Comparison of ENCODE assay signal across 16 mouse cellular contexts in the genomic region with DNA sequence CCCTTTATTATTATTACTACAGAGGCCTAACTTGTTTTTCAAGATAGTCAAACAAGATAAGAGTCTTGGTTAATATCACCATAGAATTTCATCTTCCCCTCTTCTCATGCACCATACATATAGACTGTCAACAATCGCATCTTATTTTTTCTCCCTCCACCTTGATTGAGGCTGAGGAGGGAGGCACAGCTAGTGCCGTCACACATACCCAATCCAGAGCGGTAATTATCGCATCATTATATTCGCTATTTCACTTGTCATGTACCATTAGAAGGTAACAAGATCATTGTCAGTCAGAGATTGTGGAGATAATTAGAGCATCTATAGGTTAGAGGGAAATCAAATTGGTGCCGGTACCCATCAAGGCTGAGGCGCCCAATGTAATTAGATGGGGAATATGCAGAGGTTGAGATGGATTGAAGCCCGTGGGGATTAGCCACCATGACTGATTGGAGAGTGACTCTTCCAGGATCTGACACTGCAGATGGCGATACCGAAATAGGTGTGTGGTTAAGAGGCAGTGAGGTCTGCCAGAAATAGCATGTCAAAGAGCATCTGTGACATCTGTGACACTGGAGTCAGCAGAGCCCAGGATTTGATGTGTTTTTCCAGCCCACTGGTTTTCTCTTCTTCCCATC.
DNase-seq lines count a peak whose midpoint lies in the region; ATAC-seq and TF ChIP-seq lines count a peak whose summit lies in the region.
"Had no signal": no experiment of that assay in that cellular context is flagged by ENCODE, and none has a peak within 500 bp of the region (broad histone marks: within the 10 kb centered on the region; RNA-seq: fewer than 3 reads in every experiment).

No protein-coding gene starts in this region.

- H3K9ac ChIP-seq in midbrain, embryonic 12.5 days (replicated peaks) = no peak overlapping the region
- H3K9ac ChIP-seq in forebrain, embryonic 15.5 days (replicated peaks) = no peak overlapping the region
- no peak overlapping the region for H3K9ac ChIP-seq in midbrain, embryonic 15.5 days
- H3K9ac ChIP-seq in liver, postnatal 0 days (replicated peaks) = no peak overlapping the region
- H3K9ac ChIP-seq: embryonic facial prominence, embryonic 12.5 days; lung, embryonic 14.5 days had no signal

- TF ChIP-seq EP300 in liver, postnatal 0 days (IDR thresholded peaks at IDR 0.05; ENCODE audit: low read depth) = no peak

- no peak overlapping the region for H3K4me3 ChIP-seq in midbrain, embryonic 12.5 days
- H3K4me3 ChIP-seq in midbrain, embryonic 10.5 days = no peak overlapping the region
- H3K4me3 ChIP-seq in forebrain, embryonic 15.5 days = no peak overlapping the region
- no peak overlapping the region for H3K4me3 ChIP-seq in midbrain, embryonic 15.5 days
- H3K4me3 ChIP-seq in liver, postnatal 0 days (ENCODE audit: low read depth, low read length) = no peak overlapping the region
- H3K4me3 ChIP-seq: embryonic facial prominence, embryonic 12.5 days; myocyte had no signal

- WGBS in midbrain, embryonic 12.5 days = 69% methylated on average over 10 of the region's 10 CpGs
- WGBS in midbrain, embryonic 10.5 days = 88% methylated on average over 10 of the region's 10 CpGs
- WGBS in forebrain, embryonic 15.5 days = 50% methylated on average over 10 of the region's 10 CpGs
- 50% methylated on average over 10 of the region's 10 CpGs for WGBS in midbrain, embryonic 15.5 days
- 88% methylated on average over 10 of the region's 10 CpGs for WGBS in liver, postnatal 0 days (ENCODE audit: insufficient replicate concordance)

- H3K9me3 ChIP-seq in midbrain, embryonic 12.5 days = no peaks in the 10 kb centered on the region
- peaks cover 6% of the 10 kb centered on the region; the same call in 1 of the 2 replicates for H3K9me3 ChIP-seq in midbrain, embryonic 10.5 days (replicated peaks)
- H3K9me3 ChIP-seq in forebrain, embryonic 15.5 days = no peaks in the 10 kb centered on the region
- H3K9me3 ChIP-seq in midbrain, embryonic 15.5 days = no peaks in the 10 kb centered on the region
- H3K9me3 ChIP-seq in liver, postnatal 0 days (ENCODE audit: low read length) = peaks cover 4% of the 10 kb centered on the region

- H3K27me3 ChIP-seq in midbrain, embryonic 12.5 days = peaks cover 12% of the 10 kb centered on the region
- H3K27me3 ChIP-seq in midbrain, embryonic 10.5 days (ENCODE audit: low read depth, poor library complexity, severe bottlenecking) = no peaks in the 10 kb centered on the region; the same call in 1 of the 2 replicates
- H3K27me3 ChIP-seq in forebrain, embryonic 15.5 days = no peaks in the 10 kb centered on the region
- H3K27me3 ChIP-seq in midbrain, embryonic 15.5 days (replicated peaks) = no peaks in the 10 kb centered on the region
- H3K27me3 ChIP-seq in liver, postnatal 0 days (ENCODE audit: insufficient read depth, low read length) = no peaks in the 10 kb centered on the region
- H3K27me3 ChIP-seq: embryonic facial prominence, embryonic 12.5 days had no signal

- H3K4me2 ChIP-seq in midbrain, embryonic 12.5 days (replicated peaks) = no peak overlapping the region
- no peak overlapping the region for H3K4me2 ChIP-seq in forebrain, embryonic 15.5 days (replicated peaks)
- H3K4me2 ChIP-seq in midbrain, embryonic 15.5 days = no peak overlapping the region
- H3K4me2 ChIP-seq in liver, postnatal 0 days (ENCODE audit: low read depth, low read length) = no peak overlapping the region
- H3K4me2 ChIP-seq: embryonic facial prominence, embryonic 12.5 days; lung, embryonic 14.5 days had no signal

- peaks cover 35% of the 10 kb centered on the region for H3K36me3 ChIP-seq in midbrain, embryonic 12.5 days
- H3K36me3 ChIP-seq in midbrain, embryonic 10.5 days = peaks cover 40% of the 10 kb centered on the region
- H3K36me3 ChIP-seq in forebrain, embryonic 15.5 days = peaks cover 28% of the 10 kb centered on the region
- H3K36me3 ChIP-seq in midbrain, embryonic 15.5 days (replicated peaks) = peaks cover 22% of the 10 kb centered on the region
- peaks cover 2% of the 10 kb centered on the region; the same call in 1 of the 2 replicates for H3K36me3 ChIP-seq in liver, postnatal 0 days (replicated peaks; ENCODE audit: insufficient read depth, low read length)
- H3K36me3 ChIP-seq: G1E had no signal

- H3K4me1 ChIP-seq in midbrain, embryonic 12.5 days = peaks cover 8% of the 10 kb centered on the region
- H3K4me1 ChIP-seq in midbrain, embryonic 10.5 days = no peaks in the 10 kb centered on the region
- H3K4me1 ChIP-seq in forebrain, embryonic 15.5 days = peaks cover 7% of the 10 kb centered on the region
- peaks cover 8% of the 10 kb centered on the region; the same call in 1 of the 2 replicates for H3K4me1 ChIP-seq in midbrain, embryonic 15.5 days
- no peaks in the 10 kb centered on the region for H3K4me1 ChIP-seq in liver, postnatal 0 days (ENCODE audit: insufficient read depth)

- no peak for TF ChIP-seq CTCF in liver, postnatal 0 days (IDR thresholded peaks at IDR 0.05; ENCODE audit: low read depth)

- H3K27ac ChIP-seq in midbrain, embryonic 12.5 days (replicated peaks) = no peak overlapping the region
- no peak overlapping the region for H3K27ac ChIP-seq in midbrain, embryonic 10.5 days (replicated peaks)
- H3K27ac ChIP-seq in forebrain, embryonic 15.5 days (replicated peaks) = peak overlapping the region; percentile 51
- 0 out of 2 replicates have a peak overlapping the region, but pooled peaks have one; percentile 9 for H3K27ac ChIP-seq in midbrain, embryonic 15.5 days
- H3K27ac ChIP-seq in liver, postnatal 0 days (ENCODE audit: low read depth) = no peak overlapping the region
- H3K27ac ChIP-seq: embryonic facial prominence, embryonic 12.5 days had no signal

- peak; percentile 52; the same call in 1 of the 2 replicates for ATAC-seq in midbrain, embryonic 12.5 days (ENCODE audit: low FRiP score, low read depth)
- ATAC-seq in forebrain, embryonic 15.5 days (replicated peaks) = peak; percentile 62
- ATAC-seq in midbrain, embryonic 15.5 days (replicated peaks) = peak; percentile 37; the same call in 1 of the 2 replicates
- no peak for ATAC-seq in liver, postnatal 0 days
- ATAC-seq: intestine, embryonic 16.5 days had no signal

- DNase-seq in midbrain, embryonic 10.5 days (ENCODE audit: low spot score) = no peak
- DNase-seq in adrenal gland, adult (ENCODE audit: inconsistent age in 2 of 2, low spot score in 1 of 2) = no peak
- no peak for DNase-seq in T-cell, adult 2 months (ENCODE audit: low spot score)
- no peak for DNase-seq in liver, postnatal 0 days
- DNase-seq: adrenal gland, postnatal 25 days; gastrocnemius, postnatal 14 days; heart, postnatal 10 days; lung, embryonic 14.5 days; thymus, adult 2 months had no signal

Comparison
In these comparisons a context has a peak if more than half of its experiments do, and no peak if none do; other contexts are left out.
1. H3K27ac ChIP-seq: peak in forebrain, embryonic 15.5 days (single experiment) and midbrain, embryonic 15.5 days (single experiment); none in midbrain, embryonic 12.5 days (single experiment), midbrain, embryonic 10.5 days (single experiment) and liver, postnatal 0 days (single experiment).